Mouse (Mus musculus) heart, embryonic 16.5 days (tissue): ENCODE data around the gene Calm3. TPM values are rescaled to one million over a fixed set of nuclear protein-coding genes. Genes with fewer than 3 reads are reported as not detected.

ENCODE experiments used
- ATAC-seq: fragments of 200-750 bp; cut with Nextera tagmentation; replicated peaks from 2 replicates; pipeline ENCODE4 v1.8.0; 2017; ENCODE audit warnings: moderate number of reproducible peaks; ENCODE audit not compliant: insufficient read depth, low FRiP score; ENCODE audit errors: extremely low read depth
- H3K27ac ChIP-seq: fragments of 300-500 bp; sonication (generic); 2 replicates; pipeline ENCODE4 v1.5.1; 2014; ENCODE audit warnings: mild to moderate bottlenecking, low read length, control low read depth, moderate library complexity
- H3K27me3 ChIP-seq: fragments of 300-500 bp; sonication (generic); 2 replicates; pipeline ENCODE4 v1.6.1; 2014; ENCODE audit warnings: low read length, mixed read lengths; ENCODE audit not compliant: control insufficient read depth, insufficient read depth
- H3K36me3 ChIP-seq: fragments of 300-500 bp; sonication (generic); 2 replicates; pipeline ENCODE4 v1.6.1; 2014; ENCODE audit not compliant: control insufficient read depth, insufficient read depth
- H3K4me1 ChIP-seq: fragments of 300-500 bp; sonication (generic); 2 replicates; pipeline ENCODE4 v1.6.1; 2014; ENCODE audit warnings: low read length, mixed read lengths; ENCODE audit not compliant: control insufficient read depth, insufficient read depth
- H3K4me2 ChIP-seq: fragments of 300-500 bp; sonication (generic); 2 replicates; pipeline ENCODE4 v1.6.1; 2014; ENCODE audit warnings: low read depth, mild to moderate bottlenecking, control low read depth, low read length
- H3K4me3 ChIP-seq: fragments of 300-500 bp; sonication (generic); 2 replicates; pipeline ENCODE4 v1.5.1; 2014; ENCODE audit warnings: mild to moderate bottlenecking, control low read depth, low read length
- H3K9ac ChIP-seq: fragments of 300-500 bp; sonication (generic); 2 replicates; pipeline ENCODE4 v1.6.1; 2014; ENCODE audit warnings: low read length, control low read depth
- H3K9me3 ChIP-seq: fragments of 300-500 bp; sonication (generic); replicated peaks from 2 replicates; pipeline ENCODE4 v1.6.1; 2016; ENCODE audit warnings: low read length; ENCODE audit not compliant: control insufficient read depth
- WGBS: fragments of 180-500 bp; shearing (Covaris S2); extraction: QIAGEN DNeasy Blood & Tissue Kit; methylation state at CpG from one replicate; pipeline ENCODE4 v1.1.7; 2014; 5-methylcytosine and 5-hydroxymethylcytosine counted together
- polyA plus RNA-seq: library from polyadenylated mRNA; unstranded; fragments of >200 nt; fragmentation: Nextera tagmentation; extraction: Ambion mirVana; gene quantifications from 2 replicates; pipeline ENCODE4 v1.2.1, GENCODE M21; 2015

Calm3 gene
- polyA plus RNA-seq, 1 experiment from 2014 or later: 128 TPM

DNA sequence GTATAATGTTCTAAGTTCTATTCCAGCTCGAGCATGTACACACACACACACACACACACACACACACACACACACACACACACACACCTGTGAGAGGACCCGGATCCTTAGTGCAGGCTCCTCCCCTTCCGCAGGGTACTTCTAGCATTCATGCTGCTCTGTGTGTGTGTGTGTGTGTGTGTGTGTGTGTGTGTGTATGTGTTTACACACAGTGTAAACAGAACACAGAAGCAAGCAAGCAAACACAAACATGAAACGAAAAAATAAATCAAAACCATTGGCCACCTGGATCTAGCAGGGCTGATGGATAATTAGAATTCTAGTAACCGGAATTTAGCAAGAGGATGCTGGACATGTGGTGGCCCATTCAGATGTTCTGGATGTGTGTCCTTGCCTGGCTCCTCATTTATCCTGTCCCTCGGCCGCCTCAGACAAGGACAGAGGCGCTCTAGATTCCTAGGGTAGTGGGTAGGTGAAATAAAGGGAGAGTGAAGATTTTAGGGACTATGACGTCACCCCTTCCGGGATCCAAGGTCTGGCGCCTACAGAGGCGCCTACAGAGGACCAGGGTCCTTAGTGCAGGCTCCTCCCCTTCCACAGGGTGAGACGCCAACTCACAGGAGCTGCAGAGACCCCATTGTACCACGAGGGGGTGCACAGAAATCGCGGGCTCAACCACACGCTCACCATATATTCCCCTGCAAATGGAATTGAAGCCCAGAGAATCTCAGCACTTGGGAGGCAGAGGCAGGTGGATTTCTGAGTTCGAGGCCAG is 27.1 kb upstream of the Calm3 start:
- Histone ChIP-seq H3K9ac (no peak overlapping the region), H3K4me3 (no peak overlapping the region), H3K4me1 (peaks cover 32% of the 10 kb centered on the region), H3K36me3 (no peaks in the 10 kb centered on the region), H3K9me3 (no peaks in the 10 kb centered on the region), H3K27ac (no peak overlapping the region), H3K4me2 (peak overlapping the region; percentile 37; the same call in 1 of the 2 replicates), H3K27me3 (peaks cover 24% of the 10 kb centered on the region)
- ATAC-seq: peak; percentile 50
- 18% methylated on average over 18 of the region's 18 CpGs for WGBS

DNA sequence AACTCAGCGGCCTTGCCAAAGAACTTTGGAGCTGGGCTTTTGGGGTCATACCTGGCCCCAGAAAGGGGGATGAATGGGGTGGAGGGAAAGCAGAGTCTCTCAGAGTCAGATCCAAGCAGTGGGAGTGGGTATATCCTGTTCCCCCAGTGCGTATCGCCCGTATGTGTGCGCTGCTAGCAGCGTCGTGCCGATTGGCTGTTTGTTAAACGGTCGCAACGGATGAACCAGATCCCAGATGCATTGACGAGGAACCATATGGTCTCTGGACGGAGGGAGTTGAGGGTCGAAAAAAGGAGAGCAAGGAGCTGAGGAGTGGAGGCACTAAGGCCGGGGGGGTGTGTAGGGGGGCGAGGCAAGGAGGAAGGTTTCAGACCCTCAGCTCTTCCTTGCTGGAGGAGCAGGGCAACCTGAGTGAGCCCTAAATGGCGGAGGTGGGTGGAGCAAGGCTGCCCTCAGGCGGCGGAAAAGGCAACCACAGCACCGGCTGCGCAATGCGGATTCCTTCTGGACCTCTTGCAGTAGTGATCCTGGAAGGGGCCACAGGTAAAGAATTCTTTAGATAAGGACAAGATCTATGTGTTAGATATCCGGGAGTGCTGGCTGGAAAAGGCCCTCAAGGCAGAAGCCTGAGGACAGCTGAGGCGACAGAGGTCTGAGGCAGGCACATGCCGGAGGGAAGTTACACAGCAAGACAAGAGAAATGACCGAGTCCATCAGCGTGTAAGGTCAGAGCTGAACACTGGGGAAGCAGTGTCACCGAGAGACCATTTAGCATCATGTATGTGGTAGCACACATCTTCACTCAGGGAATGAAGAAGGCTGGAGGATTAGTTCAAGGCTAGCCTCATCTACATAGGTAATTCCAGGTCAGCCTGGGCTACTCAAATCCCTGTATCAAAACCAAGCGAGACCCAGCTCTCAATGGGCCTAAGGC is 26.3 kb upstream of the Calm3 start:
- 12% methylated on average over 28 of the region's 29 CpGs for WGBS
- H3K27me3 ChIP-seq: peaks cover 33% of the 10 kb centered on the region
- H3K4me1 ChIP-seq: peaks cover 35% of the 10 kb centered on the region
- ATAC-seq: peak; percentile 15; the same call in 1 of the 2 replicates
- H3K9ac ChIP-seq: peak overlapping the region; percentile 61
- no peaks in the 10 kb centered on the region for H3K36me3 ChIP-seq
- peak overlapping the region; percentile 42 for H3K4me3 ChIP-seq
- H3K4me2 ChIP-seq: peak overlapping the region; percentile 79
- no peaks in the 10 kb centered on the region for H3K9me3 ChIP-seq
- H3K27ac ChIP-seq: no peak overlapping the region

- WGBS: 67% methylated on average over 8 of the region's 8 CpGs
- H3K4me3 ChIP-seq: no peak overlapping the region
- no peaks in the 10 kb centered on the region for H3K9me3 ChIP-seq
- no peak overlapping the region for H3K4me2 ChIP-seq
- no peaks in the 10 kb centered on the region for H3K36me3 ChIP-seq
- H3K27me3 ChIP-seq: peaks cover 35% of the 10 kb centered on the region
- H3K9ac ChIP-seq: no peak overlapping the region
- H3K4me1 ChIP-seq: peaks cover 41% of the 10 kb centered on the region
- no peak for ATAC-seq
- H3K27ac ChIP-seq: no peak overlapping the region
These were observed 25.1 kb upstream of the Calm3 start for GRCm38 (mm10) chr7:16948923-16949458.

- Histone ChIP-seq H3K9me3 (no peaks in the 10 kb centered on the region), H3K4me1 (peaks cover 41% of the 10 kb centered on the region), H3K9ac (peak overlapping the region; percentile 57), H3K27me3 (peaks cover 35% of the 10 kb centered on the region), H3K4me3 (no peak overlapping the region), H3K4me2 (peak overlapping the region; percentile 68), H3K27ac (peak overlapping the region; percentile 38), H3K36me3 (no peaks in the 10 kb centered on the region)
- peak; percentile 50 for ATAC-seq
- 1% methylated on average over 4 of the region's 4 CpGs for WGBS
These were observed 24.0 kb upstream of the Calm3 start for GRCm38 (mm10) chr7:16947959-16948361.

DNA sequence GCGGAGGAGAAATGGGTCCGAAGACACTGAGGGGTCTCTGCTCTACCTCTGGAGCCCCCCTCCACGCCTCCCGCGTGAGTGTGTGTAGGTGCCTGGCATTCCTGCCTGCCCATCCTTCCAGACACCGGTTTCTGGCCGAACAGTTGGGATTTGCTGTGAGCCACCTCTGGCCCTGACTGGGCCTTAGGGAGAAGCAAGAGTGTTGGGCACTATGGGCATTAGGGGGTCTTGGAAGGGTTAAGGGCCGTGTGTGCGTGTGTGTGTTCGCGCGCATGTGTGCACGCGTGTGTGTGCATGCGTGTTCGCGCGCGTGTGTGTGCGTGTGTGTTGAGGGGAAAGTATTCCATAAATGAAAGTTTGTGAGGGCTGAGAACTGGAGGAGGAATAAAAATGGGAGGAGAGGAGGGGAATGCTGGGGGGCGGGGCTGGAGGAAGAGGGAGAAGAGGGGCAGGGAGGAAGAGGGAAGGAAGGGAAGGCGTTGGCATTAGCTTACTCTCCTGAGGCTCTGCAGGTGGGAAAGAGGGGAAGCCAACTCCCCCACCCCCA is 23.5 kb upstream of the Calm3 start:
- Histone ChIP-seq H3K9me3 (no peaks in the 10 kb centered on the region), H3K36me3 (no peaks in the 10 kb centered on the region), H3K27ac (no peak overlapping the region), H3K27me3 (peaks cover 35% of the 10 kb centered on the region), H3K9ac (peak overlapping the region; percentile 62), H3K4me1 (peaks cover 41% of the 10 kb centered on the region), H3K4me2 (peak overlapping the region; percentile 68), H3K4me3 (peak overlapping the region; percentile 50)
- WGBS: 21% methylated on average over 21 of the region's 22 CpGs
- ATAC-seq: no peak

GRCm38 (mm10) chr7:16946441-16947348 is 22.8 kb upstream of the Calm3 start:
- Histone ChIP-seq H3K9ac (peak overlapping the region; percentile 62), H3K9me3 (no peaks in the 10 kb centered on the region), H3K4me1 (peaks cover 41% of the 10 kb centered on the region), H3K36me3 (no peaks in the 10 kb centered on the region), H3K4me3 (peak overlapping the region; percentile 50), H3K4me2 (peak overlapping the region; percentile 68), H3K27ac (no peak overlapping the region), H3K27me3 (peaks cover 35% of the 10 kb centered on the region)
- ATAC-seq: no peak
- WGBS: 6% methylated on average over 53 of the region's 53 CpGs

DNA sequence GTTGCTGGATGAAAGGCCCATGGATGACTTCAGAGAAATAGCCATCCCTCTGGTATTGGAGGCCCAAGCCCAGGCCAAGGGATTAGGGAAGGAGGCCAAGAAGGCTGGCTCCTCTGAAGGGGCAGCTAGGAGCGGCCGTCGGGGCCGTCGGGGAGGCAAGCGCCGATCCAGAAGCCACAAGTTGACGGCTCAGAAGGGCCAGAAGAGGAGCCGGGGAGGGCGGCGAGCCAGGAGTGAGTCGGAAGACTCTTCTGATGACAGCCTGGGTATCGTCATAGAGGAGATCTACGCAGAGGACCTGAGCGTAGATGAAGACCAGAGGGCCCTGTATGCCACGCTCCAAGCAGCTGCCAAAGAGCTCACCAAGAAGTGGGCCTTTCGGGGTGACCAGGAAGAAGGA is 21.5 kb upstream of the Calm3 start:
- H3K4me1 ChIP-seq: peaks cover 41% of the 10 kb centered on the region

GRCm38 (mm10) chr7:16944808-16945315 is 20.9 kb upstream of the Calm3 start:
- Histone ChIP-seq H3K4me2 (peak overlapping the region; percentile 76), H3K27ac (no peak overlapping the region), H3K4me1 (peaks cover 46% of the 10 kb centered on the region), H3K9me3 (no peaks in the 10 kb centered on the region), H3K27me3 (peaks cover 35% of the 10 kb centered on the region), H3K9ac (peak overlapping the region; percentile 79), H3K4me3 (peak overlapping the region; percentile 64), H3K36me3 (no peaks in the 10 kb centered on the region)
- ATAC-seq: no peak
- 4% methylated on average over 22 of the region's 22 CpGs for WGBS

More for the DNA sequence above, 21.5 kb upstream of the Calm3 start:
- H3K4me2 ChIP-seq: peak overlapping the region; percentile 76
- WGBS: 17% methylated on average over 17 of the region's 17 CpGs
- peaks cover 35% of the 10 kb centered on the region for H3K27me3 ChIP-seq
- peak overlapping the region; percentile 64 for H3K4me3 ChIP-seq
- H3K9me3 ChIP-seq: no peaks in the 10 kb centered on the region
- H3K36me3 ChIP-seq: no peaks in the 10 kb centered on the region
- ATAC-seq: no peak
- H3K9ac ChIP-seq: peak overlapping the region; percentile 28; the same call in 1 of the 2 replicates
- H3K27ac ChIP-seq: no peak overlapping the region
